Mouse (Mus musculus): Measurements from ENCODE around the gene Slc34a1. TPM values are rescaled to one million over a fixed set of nuclear protein-coding genes. Genes with fewer than 3 reads are reported as not detected.
A peak's percentile ranks its signal among the peaks of the same experiment; 100 is the strongest.

The Slc34a1 gene
- 0.07 TPM in 1 of 2 replicates, not detected in the other for polyA plus RNA-seq (2015; fragmentation: Nextera tagmentation; extraction: Ambion mirVana)

DNA sequence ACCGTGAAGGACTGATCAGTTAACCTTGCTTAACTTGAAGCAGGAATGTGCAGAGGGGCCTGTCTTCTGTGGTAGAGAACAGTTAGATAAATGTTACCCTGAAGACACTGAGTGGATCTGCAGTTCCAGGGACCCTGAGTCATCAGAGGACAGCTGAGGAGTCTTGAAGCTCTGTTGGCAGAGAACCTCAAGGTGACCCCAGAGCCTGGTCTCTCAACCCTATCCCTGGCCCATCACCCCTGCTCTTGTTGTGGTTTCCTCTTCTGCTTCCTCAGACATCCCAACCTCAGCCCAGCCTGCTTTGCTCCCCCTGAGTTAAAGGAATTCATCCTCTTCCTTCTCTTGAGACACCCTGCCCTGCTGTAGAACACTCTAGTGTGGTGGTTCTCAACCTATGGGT lies at the start of gene Slc34a1:
Gene Slc34a1, plus strand, starts transcription at position 100 of the 400 bp plus-strand sequence.
- Histone ChIP-seq H3K36me3 (ENCODE audit: control insufficient read depth, insufficient read depth, low read length) (no peaks in the 10 kb centered on the region), H3K4me2 (ENCODE audit: low read depth, low read length) (no peak within 1 kb of the TSS), H3K9me3 (ENCODE audit: control insufficient read depth, low read length) (no peaks in the 10 kb centered on the region), H3K27me3 (replicated peaks; ENCODE audit: control insufficient read depth, insufficient read depth, low read length) (peaks cover 3% of the 10 kb centered on the region; the same call in 1 of the 2 replicates), H3K4me3 (ENCODE audit: low read length) (no peak within 1 kb of the TSS), H3K4me1 (ENCODE audit: control insufficient read depth, insufficient read depth, low read length) (0 out of 2 replicates have a peak, but pooled peaks cover 2% of the 10 kb centered on the region), H3K27ac (ENCODE audit: low read length) (no peak within 1 kb of the TSS), H3K9ac (ENCODE audit: low read depth, low read length) (no peak within 1 kb of the TSS)
- WGBS: 84% methylated on average over 1 of the region's 1 CpGs
- no peak for ATAC-seq

DNA sequence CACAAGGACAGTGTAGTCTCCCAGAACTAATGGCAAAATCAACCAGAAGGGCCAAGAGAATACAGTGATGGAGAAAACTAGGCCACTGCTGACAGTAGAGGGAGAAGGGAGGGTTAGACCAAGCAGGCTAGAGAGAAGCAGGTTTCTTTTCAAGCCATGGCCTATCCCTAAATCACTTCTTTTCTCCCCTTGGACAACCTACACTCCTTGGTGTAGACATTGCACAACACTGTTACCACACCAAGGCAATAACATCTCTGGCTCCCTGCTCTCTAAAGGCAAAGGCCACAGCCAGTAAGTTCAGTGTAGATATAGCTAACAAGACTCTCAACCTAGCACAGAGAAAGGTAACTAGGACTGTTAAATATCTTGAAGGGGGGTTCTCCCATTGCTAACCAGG lies 36.8 kb upstream of the Slc34a1 start:
- Histone ChIP-seq H3K9ac (ENCODE audit: low read depth, low read length) (peak overlapping the region; percentile 89), H3K4me3 (ENCODE audit: low read length) (peak overlapping the region; percentile 84), H3K27me3 (replicated peaks; ENCODE audit: control insufficient read depth, insufficient read depth, low read length) (no peaks in the 10 kb centered on the region), H3K36me3 (ENCODE audit: control insufficient read depth, insufficient read depth, low read length) (peaks cover 9% of the 10 kb centered on the region; the same call in 1 of the 2 replicates), H3K27ac (ENCODE audit: low read length) (no peak overlapping the region), H3K9me3 (ENCODE audit: control insufficient read depth, low read length) (no peaks in the 10 kb centered on the region), H3K4me1 (ENCODE audit: control insufficient read depth, insufficient read depth, low read length) (peaks cover 11% of the 10 kb centered on the region), H3K4me2 (ENCODE audit: low read depth, low read length) (peak overlapping the region; percentile 77)
- no peak for ATAC-seq

DNA sequence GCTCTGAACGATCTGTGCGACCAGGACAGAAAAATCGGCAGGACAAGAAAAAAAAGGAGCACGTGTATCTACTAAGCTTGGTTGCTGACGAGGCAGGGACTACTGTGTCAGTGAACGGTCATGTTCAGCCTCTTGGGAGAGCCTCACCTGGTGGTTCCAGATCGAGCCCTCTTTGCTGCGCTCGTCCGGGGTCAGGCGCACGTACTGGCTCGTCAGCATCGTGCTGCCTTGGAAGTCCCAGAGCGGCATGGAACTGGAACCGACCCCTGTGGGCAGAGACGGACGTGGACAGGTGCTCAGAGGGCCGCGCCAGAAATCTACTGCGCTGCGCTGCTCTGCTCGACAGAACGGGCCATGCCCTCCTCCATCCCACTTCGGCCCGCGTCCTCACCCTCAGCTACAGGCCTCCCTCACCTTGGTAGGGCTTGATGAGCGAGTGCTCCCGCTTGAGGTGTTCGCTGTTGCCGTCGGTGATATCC lies 36.0 kb upstream of the Slc34a1 start:
- Histone ChIP-seq H3K27ac (ENCODE audit: low read length) (peak overlapping the region; percentile 95), H3K27me3 (replicated peaks; ENCODE audit: control insufficient read depth, insufficient read depth, low read length) (no peaks in the 10 kb centered on the region), H3K9me3 (ENCODE audit: control insufficient read depth, low read length) (no peaks in the 10 kb centered on the region), H3K4me2 (ENCODE audit: low read depth, low read length) (peak overlapping the region; percentile 77), H3K4me3 (ENCODE audit: low read length) (peak overlapping the region; percentile 84), H3K36me3 (ENCODE audit: control insufficient read depth, insufficient read depth, low read length) (0 out of 2 replicates have a peak, but pooled peaks cover 7% of the 10 kb centered on the region), H3K4me1 (ENCODE audit: control insufficient read depth, insufficient read depth, low read length) (peaks cover 11% of the 10 kb centered on the region), H3K9ac (ENCODE audit: low read depth, low read length) (peak overlapping the region; percentile 89)
- ATAC-seq: peak; percentile 39
- WGBS: 1% methylated on average over 32 of the region's 32 CpGs

GRCm38 (mm10) chr13:55362453-55363060 lies 35.4 kb upstream of the Slc34a1 start, which contains the start of gene Lman2:
TSS of gene Lman2 (minus strand) at chr13:55362783.
- peak within 1 kb of the TSS; percentile 84 for H3K4me3 ChIP-seq (ENCODE audit: low read length)
- H3K9ac ChIP-seq (ENCODE audit: low read depth, low read length): peak within 1 kb of the TSS; percentile 89
- no peaks in the 10 kb centered on the region for H3K27me3 ChIP-seq (replicated peaks; ENCODE audit: control insufficient read depth, insufficient read depth, low read length)
- 0 out of 2 replicates have a peak, but pooled peaks cover 5% of the 10 kb centered on the region for H3K36me3 ChIP-seq (ENCODE audit: control insufficient read depth, insufficient read depth, low read length)
- H3K4me1 ChIP-seq (ENCODE audit: control insufficient read depth, insufficient read depth, low read length): peaks cover 11% of the 10 kb centered on the region
- H3K27ac ChIP-seq (ENCODE audit: low read length): peak within 1 kb of the TSS; percentile 95
- peak within 1 kb of the TSS; percentile 77 for H3K4me2 ChIP-seq (ENCODE audit: low read depth, low read length)
- WGBS: under 1% methylated on average over 35 of the region's 35 CpGs
- peak; percentile 98 for ATAC-seq
- H3K9me3 ChIP-seq (ENCODE audit: control insufficient read depth, low read length): no peaks in the 10 kb centered on the region

DNA sequence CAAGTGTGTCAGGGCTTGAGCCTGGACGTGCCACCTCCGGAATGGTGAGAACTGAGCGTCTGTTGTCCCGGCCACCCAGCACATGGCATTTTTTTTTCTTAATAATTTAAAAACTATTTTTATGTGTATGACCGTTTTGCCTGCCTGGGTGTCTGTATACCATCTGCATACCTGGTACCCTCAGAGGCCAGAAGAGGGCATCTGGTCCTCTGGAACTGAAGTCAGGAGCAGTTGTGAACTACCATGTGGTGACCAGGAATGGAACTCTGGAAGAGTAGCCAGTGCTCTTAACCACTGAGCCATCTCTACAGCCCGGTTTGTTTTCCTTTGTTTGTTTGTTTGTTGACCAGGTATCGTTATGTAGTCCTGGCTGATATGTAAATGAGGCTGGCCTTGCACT lies 29.6 kb upstream of the Slc34a1 start:
- Histone ChIP-seq H3K4me1 (ENCODE audit: control insufficient read depth, insufficient read depth, low read length) (no peaks in the 10 kb centered on the region; the same call in 1 of the 2 replicates), H3K36me3 (ENCODE audit: control insufficient read depth, insufficient read depth, low read length) (no peaks in the 10 kb centered on the region), H3K27ac (ENCODE audit: low read length) (no peak overlapping the region), H3K27me3 (replicated peaks; ENCODE audit: control insufficient read depth, insufficient read depth, low read length) (no peaks in the 10 kb centered on the region; the same call in 1 of the 2 replicates), H3K9me3 (ENCODE audit: control insufficient read depth, low read length) (no peaks in the 10 kb centered on the region), H3K4me3 (ENCODE audit: low read length) (no peak overlapping the region), H3K9ac (ENCODE audit: low read depth, low read length) (no peak overlapping the region), H3K4me2 (ENCODE audit: low read depth, low read length) (no peak overlapping the region)
- 75% methylated on average over 7 of the region's 7 CpGs for WGBS
- no peak for ATAC-seq

DNA sequence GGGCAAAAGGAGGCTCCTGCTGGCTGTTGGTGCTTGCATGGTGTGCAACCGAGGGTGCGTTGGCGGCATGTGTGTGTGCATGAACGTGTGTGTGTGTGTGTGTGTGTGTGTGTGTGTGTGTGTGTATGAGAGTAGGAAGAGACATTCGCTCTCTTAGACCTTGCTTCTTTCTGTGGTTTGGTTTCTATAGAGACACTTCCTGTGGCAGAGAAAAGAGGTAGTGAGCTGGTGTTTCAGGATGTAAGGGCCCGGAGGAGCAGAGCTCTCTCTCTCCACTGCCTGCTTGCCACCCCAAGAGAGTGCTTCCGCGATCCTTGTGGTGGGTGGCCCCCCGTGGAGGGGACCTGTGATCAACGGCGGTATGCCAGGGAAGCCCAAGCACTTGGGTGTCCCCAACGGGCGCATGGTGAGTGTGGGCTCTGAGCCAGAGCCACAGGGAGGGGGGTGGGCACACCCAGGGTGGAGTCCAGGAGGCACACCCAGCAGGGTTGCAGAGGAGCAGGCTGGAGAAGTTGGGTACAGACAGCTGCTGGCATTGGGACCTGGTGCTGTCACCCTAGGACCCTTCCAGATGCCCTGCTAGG lies 28.4 kb upstream of the Slc34a1 start, which contains the start of gene Rgs14:
Gene Rgs14, plus strand, starts transcription at position 202 of the 584 bp plus-strand sequence.
- Histone ChIP-seq H3K9me3 (ENCODE audit: control insufficient read depth, low read length) (no peaks in the 10 kb centered on the region), H3K4me2 (ENCODE audit: low read depth, low read length) (no peak within 1 kb of the TSS), H3K27me3 (replicated peaks; ENCODE audit: control insufficient read depth, insufficient read depth, low read length) (no peaks in the 10 kb centered on the region; the same call in 1 of the 2 replicates), H3K4me1 (ENCODE audit: control insufficient read depth, insufficient read depth, low read length) (peaks cover 4% of the 10 kb centered on the region), H3K27ac (ENCODE audit: low read length) (no peak within 1 kb of the TSS), H3K9ac (ENCODE audit: low read depth, low read length) (0 out of 2 replicates have a peak within 1 kb of the TSS, but pooled peaks have one; percentile 5), H3K4me3 (ENCODE audit: low read length) (0 out of 2 replicates have a peak within 1 kb of the TSS, but pooled peaks have one; percentile 0), H3K36me3 (ENCODE audit: control insufficient read depth, insufficient read depth, low read length) (no peaks in the 10 kb centered on the region)
- WGBS: 50% methylated on average over 13 of the region's 13 CpGs
- no peak for ATAC-seq

DNA sequence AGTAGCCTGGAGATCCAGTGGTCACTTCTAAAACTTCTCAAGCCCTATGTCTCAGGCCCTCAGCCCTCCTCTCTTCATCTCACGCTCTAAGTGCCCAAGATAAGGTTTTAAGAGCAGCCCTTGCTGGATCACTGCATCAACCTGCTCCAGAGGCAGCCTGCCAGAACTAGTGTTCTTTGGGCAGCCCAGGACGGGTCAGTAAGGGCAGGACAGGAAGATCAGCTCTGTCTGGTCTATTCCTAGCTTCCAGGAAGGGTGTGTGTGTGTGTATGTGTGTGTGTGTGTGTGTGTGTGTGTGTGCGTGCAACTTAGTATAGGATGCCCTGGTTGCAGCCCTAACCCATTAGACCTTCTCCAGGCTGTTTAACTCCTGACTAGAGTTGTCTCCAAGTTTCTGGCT lies 27.8 kb upstream of the Slc34a1 start:
- Histone ChIP-seq H3K9ac (ENCODE audit: low read depth, low read length) (no peak overlapping the region), H3K4me1 (ENCODE audit: control insufficient read depth, insufficient read depth, low read length) (peaks cover 8% of the 10 kb centered on the region), H3K9me3 (ENCODE audit: control insufficient read depth, low read length) (no peaks in the 10 kb centered on the region), H3K36me3 (ENCODE audit: control insufficient read depth, insufficient read depth, low read length) (no peaks in the 10 kb centered on the region), H3K27me3 (replicated peaks; ENCODE audit: control insufficient read depth, insufficient read depth, low read length) (no peaks in the 10 kb centered on the region; the same call in none of the 2 replicates), H3K4me2 (ENCODE audit: low read depth, low read length) (no peak overlapping the region), H3K27ac (ENCODE audit: low read length) (no peak overlapping the region), H3K4me3 (ENCODE audit: low read length) (0 out of 2 replicates have a peak overlapping the region, but pooled peaks have one; percentile 0)
- WGBS: 59% methylated on average over 3 of the region's 3 CpGs
- no peak for ATAC-seq

DNA sequence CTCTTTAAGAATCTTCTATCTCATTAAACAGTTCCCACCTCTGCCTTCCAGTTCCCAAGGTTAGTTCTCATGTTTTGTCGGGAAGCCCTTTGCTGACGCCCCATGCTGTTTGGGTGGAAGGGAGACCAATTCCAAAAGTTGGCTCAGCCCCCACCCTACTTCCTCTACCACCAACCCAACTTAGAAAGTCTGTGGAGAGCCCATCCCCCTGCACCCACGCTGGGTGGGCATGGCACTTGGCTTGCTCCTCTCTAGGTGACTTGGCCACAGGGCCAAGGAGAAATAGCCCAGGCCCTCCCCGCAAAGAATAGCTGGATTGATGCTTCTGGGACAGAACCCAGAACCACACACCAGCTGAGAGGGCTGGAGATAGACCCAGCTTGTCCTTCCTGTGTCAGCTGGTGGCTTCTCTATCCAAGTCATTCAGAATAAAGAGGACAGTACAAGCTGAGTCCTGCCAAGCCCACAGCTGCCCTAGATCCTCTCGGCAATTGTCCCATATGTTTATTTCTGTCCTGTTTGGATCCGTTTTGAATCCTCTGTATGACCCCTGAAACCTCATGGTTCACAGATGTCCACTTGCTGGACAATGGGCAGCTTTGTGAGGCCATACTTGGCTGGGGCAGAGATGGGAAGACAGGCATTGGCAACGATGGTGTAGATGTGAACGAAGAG lies 26.8 kb upstream of the Slc34a1 start:
- Histone ChIP-seq H3K9me3 (ENCODE audit: control insufficient read depth, low read length) (no peaks in the 10 kb centered on the region), H3K4me2 (ENCODE audit: low read depth, low read length) (no peak overlapping the region)
- WGBS: 64% methylated on average over 8 of the region's 8 CpGs

DNA sequence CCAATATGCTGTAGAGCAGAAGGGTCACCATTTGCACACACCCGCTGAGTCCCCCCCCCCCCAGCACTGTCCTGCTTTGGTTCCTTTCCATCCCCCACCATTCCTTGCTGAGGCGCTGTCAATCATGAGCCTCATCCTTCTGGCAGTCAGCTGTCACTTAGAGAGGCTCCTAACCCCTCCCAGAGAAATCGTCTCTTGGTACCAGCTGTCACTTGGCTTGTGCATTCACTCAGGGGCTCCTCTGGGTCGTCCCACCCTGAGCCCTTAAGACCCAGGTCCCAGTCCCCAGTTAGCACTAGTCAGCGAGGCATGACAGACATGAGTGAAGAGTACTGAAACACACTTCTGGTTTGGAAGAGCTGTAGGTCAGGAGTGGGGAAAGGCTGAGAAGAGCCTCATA lies 26.2 kb upstream of the Slc34a1 start:
- Histone ChIP-seq H3K4me2 (ENCODE audit: low read depth, low read length) (no peak overlapping the region), H3K4me1 (ENCODE audit: control insufficient read depth, insufficient read depth, low read length) (peaks cover 8% of the 10 kb centered on the region), H3K36me3 (ENCODE audit: control insufficient read depth, insufficient read depth, low read length) (no peaks in the 10 kb centered on the region), H3K27me3 (replicated peaks; ENCODE audit: control insufficient read depth, insufficient read depth, low read length) (no peaks in the 10 kb centered on the region; the same call in none of the 2 replicates), H3K9ac (ENCODE audit: low read depth, low read length) (no peak overlapping the region), H3K9me3 (ENCODE audit: control insufficient read depth, low read length) (no peaks in the 10 kb centered on the region), H3K4me3 (ENCODE audit: low read length) (no peak overlapping the region), H3K27ac (ENCODE audit: low read length) (no peak overlapping the region)
- ATAC-seq: no peak
- WGBS: 55% methylated on average over 5 of the region's 5 CpGs

More for the DNA sequence above, 26.8 kb upstream of the Slc34a1 start:
- no peak for ATAC-seq
- H3K9ac ChIP-seq (ENCODE audit: low read depth, low read length): no peak overlapping the region
- H3K4me3 ChIP-seq (ENCODE audit: low read length): no peak overlapping the region
- no peaks in the 10 kb centered on the region for H3K36me3 ChIP-seq (ENCODE audit: control insufficient read depth, insufficient read depth, low read length)
- H3K27me3 ChIP-seq (replicated peaks; ENCODE audit: control insufficient read depth, insufficient read depth, low read length): no peaks in the 10 kb centered on the region; the same call in none of the 2 replicates
- peaks cover 8% of the 10 kb centered on the region for H3K4me1 ChIP-seq (ENCODE audit: control insufficient read depth, insufficient read depth, low read length)
- H3K27ac ChIP-seq (ENCODE audit: low read length): no peak overlapping the region
